Mouse (Mus musculus): ENCODE results near the gene Scnn1a. TPM values are rescaled to one million over a fixed set of nuclear protein-coding genes. Genes with fewer than 3 reads are reported as not detected.

Scnn1a gene
- total RNA-seq, 1 experiment from 2014 or later = 0.79 TPM

- no peak; a peak in 1 of 4 replicates for ATAC-seq (replicated peaks in 1 of 2; ENCODE audit: insufficient read depth in 1 of 2, low FRiP score in 2 of 2, low TSS enrichment in 1 of 2, low read depth in 1 of 2, poor library complexity in 2 of 2, severe bottlenecking in 2 of 2)
Observed at GRCm38 (mm10) chr6:125351368-125352045, 31.0 kb downstream of the Scnn1a start.

- ATAC-seq (replicated peaks in 1 of 2; ENCODE audit: insufficient read depth in 1 of 2, low FRiP score in 2 of 2, low TSS enrichment in 1 of 2, low read depth in 1 of 2, poor library complexity in 2 of 2, severe bottlenecking in 2 of 2) = no peak
Observed at GRCm38 (mm10) chr6:125352046-125352384, 31.6 kb downstream of the Scnn1a start.

DNA sequence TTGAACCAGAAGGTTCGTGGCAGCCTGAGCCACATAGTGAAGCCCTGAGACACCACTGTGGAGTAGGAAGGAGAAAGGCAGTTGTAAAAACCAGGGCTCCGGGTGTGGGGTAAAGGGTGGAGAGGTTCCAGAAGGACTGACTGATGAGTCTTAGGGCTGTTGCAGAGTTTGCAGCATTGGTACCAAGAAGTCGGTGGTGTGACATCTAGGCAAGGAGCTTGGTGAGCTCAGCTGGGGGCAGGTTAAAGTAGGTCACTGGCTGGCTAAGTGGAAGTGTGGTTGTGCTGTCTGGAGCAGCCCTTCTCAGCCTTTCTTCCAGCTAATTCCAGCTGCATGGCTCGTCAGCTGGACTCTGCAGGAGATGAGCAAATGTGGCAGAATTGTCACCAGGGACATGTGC, 32.4 kb downstream of the Scnn1a start:
- ATAC-seq (replicated peaks in 1 of 2; ENCODE audit: insufficient read depth in 1 of 2, low FRiP score in 2 of 2, low TSS enrichment in 1 of 2, low read depth in 1 of 2, poor library complexity in 2 of 2, severe bottlenecking in 2 of 2) = no peak

GRCm38 (mm10) chr6:125353221-125353620, 32.8 kb downstream of the Scnn1a start:
- no peak for ATAC-seq (replicated peaks in 1 of 2; ENCODE audit: insufficient read depth in 1 of 2, low FRiP score in 2 of 2, low TSS enrichment in 1 of 2, low read depth in 1 of 2, poor library complexity in 2 of 2, severe bottlenecking in 2 of 2)

- no peak for ATAC-seq (replicated peaks in 1 of 2; ENCODE audit: insufficient read depth in 1 of 2, low FRiP score in 2 of 2, low TSS enrichment in 1 of 2, low read depth in 1 of 2, poor library complexity in 2 of 2, severe bottlenecking in 2 of 2)
Observed at GRCm38 (mm10) chr6:125353655-125354054, 33.2 kb downstream of the Scnn1a start.

- ATAC-seq (replicated peaks in 1 of 2; ENCODE audit: insufficient read depth in 1 of 2, low FRiP score in 2 of 2, low TSS enrichment in 1 of 2, low read depth in 1 of 2, poor library complexity in 2 of 2, severe bottlenecking in 2 of 2) = 0 out of 4 replicates have a peak, but pooled peaks of 1 of the 2 experiments have one; percentile 8
Observed at GRCm38 (mm10) chr6:125354352-125355151, 34.1 kb downstream of the Scnn1a start.

DNA sequence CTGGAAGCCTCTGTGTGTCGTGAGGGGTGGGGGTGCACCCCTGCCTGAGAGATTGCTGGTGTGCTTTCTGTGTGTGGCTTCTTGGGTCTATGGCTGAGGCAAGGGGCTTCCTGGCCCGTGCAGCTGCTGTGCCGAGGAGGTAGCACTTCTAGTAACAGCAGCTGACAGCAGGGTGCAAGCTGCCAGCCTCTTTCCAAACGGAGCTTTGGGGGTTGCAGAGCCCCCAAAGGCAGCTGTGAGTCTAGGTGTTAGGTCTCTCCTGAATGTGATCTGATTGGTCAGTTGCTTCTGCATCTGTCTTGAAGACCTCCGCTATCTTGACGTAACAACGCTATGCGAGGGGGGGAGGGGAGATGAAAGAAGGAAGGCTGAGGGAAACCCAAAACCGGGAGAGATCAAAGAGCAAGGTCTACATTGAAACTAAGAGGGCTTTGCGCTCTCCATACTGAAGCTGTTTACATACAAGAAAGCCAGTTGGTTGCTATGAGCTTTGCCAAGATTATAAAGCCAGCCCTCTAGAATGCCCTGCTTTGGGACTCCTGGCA, 34.8 kb downstream of the Scnn1a start:
- ATAC-seq (replicated peaks in 1 of 2; ENCODE audit: insufficient read depth in 1 of 2, low FRiP score in 2 of 2, low TSS enrichment in 1 of 2, low read depth in 1 of 2, poor library complexity in 2 of 2, severe bottlenecking in 2 of 2) = 0 out of 4 replicates have a peak, but pooled peaks of 1 of the 2 experiments have one; percentile 43

GRCm38 (mm10) chr6:125356264-125356663, 35.8 kb downstream of the Scnn1a start:
- ATAC-seq (replicated peaks in 1 of 2; ENCODE audit: insufficient read depth in 1 of 2, low FRiP score in 2 of 2, low TSS enrichment in 1 of 2, low read depth in 1 of 2, poor library complexity in 2 of 2, severe bottlenecking in 2 of 2) = no peak

- no peak for ATAC-seq (replicated peaks in 1 of 2; ENCODE audit: insufficient read depth in 1 of 2, low FRiP score in 2 of 2, low TSS enrichment in 1 of 2, low read depth in 1 of 2, poor library complexity in 2 of 2, severe bottlenecking in 2 of 2)
Observed at GRCm38 (mm10) chr6:125357334-125357733, 36.9 kb downstream of the Scnn1a start.

DNA sequence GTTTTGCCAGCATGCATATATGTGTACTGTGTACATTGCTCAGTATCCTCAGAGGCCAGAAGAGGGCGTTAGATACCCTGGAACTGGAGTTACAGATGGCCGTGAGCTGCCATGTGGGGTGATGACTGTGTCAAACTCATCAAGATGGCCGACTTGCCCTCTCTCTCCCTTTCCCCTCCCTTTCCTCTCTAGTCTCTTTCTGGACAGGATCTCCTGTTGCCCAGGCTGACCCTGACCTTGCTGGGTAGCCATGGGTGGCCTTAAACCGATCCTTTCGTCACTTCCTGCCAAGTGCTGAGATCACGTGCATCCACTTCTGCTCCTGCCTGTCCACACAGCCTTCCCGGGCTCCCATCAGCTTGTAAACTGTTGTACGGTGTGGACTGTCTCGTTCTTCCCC, 39.5 kb downstream of the Scnn1a start:
- ATAC-seq (replicated peaks in 1 of 2; ENCODE audit: insufficient read depth in 1 of 2, low FRiP score in 2 of 2, low TSS enrichment in 1 of 2, low read depth in 1 of 2, poor library complexity in 2 of 2, severe bottlenecking in 2 of 2) = no peak; a peak in 1 of 4 replicates

DNA sequence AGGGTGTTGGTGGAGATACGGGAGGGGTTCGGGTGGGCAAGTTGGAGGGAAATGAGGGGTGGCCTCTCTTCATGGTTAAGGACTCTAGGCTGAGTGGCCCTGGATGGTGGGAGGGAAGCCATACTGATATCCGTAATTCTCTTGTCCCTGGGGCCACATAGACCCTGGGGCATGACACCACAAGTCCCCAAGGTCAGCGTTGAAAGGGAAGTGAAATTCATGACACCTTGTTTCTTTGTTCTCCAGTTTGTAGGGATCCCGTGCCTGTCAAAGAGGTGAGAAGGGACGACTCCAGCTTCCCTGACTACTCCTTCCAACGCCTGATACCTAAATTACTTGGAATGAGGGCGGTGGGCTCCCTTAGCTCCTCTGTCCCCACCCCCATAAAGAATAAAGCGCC, 40.4 kb downstream of the Scnn1a start:
- ATAC-seq (replicated peaks in 1 of 2; ENCODE audit: insufficient read depth in 1 of 2, low FRiP score in 2 of 2, low TSS enrichment in 1 of 2, low read depth in 1 of 2, poor library complexity in 2 of 2, severe bottlenecking in 2 of 2) = no peak

DNA sequence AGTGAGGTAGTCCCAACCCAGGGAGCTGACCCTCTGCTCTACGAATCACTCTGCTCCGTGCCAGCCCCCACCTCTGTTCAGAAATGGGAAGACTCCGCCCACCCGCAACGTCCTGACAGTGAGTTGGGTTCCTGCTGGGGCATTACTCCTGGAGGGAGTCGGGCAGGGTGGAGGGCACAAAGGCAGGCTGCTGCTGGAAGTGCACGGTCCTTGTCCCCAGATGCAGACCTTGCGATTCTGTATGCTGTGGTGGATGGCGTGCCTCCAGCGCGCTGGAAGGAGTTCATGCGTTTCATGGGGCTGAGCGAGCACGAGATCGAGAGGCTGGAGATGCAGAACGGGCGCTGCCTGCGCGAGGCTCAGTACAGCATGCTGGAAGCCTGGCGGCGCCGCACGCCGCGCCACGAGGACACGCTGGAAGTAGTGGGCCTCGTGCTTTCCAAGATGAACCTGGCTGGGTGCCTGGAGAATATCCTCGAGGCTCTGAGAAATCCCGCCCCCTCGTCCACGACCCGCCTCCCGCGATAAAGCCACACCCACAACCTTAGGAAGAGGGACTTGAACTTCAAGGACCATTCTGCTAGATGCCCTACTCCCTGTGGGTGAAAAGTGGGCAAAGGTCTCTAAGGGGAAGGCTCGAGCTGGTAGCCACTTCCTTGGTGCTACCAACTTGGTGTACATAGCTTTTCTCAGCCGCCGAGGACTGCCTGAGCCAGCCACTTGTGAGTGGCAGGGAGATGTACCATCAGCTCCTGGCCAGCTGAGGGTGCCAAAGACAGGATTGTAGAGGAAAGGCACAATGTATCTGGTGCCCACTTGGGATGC, 41.2 kb downstream of the Scnn1a start:
- ATAC-seq (replicated peaks in 1 of 2; ENCODE audit: insufficient read depth in 1 of 2, low FRiP score in 2 of 2, low TSS enrichment in 1 of 2, low read depth in 1 of 2, poor library complexity in 2 of 2, severe bottlenecking in 2 of 2) = 0 out of 4 replicates have a peak, but pooled peaks of 1 of the 2 experiments have one; percentile 32

- ATAC-seq (replicated peaks in 1 of 2; ENCODE audit: insufficient read depth in 1 of 2, low FRiP score in 2 of 2, low TSS enrichment in 1 of 2, low read depth in 1 of 2, poor library complexity in 2 of 2, severe bottlenecking in 2 of 2) = no peak
Observed at GRCm38 (mm10) chr6:125363021-125363420, 42.6 kb downstream of the Scnn1a start.

DNA sequence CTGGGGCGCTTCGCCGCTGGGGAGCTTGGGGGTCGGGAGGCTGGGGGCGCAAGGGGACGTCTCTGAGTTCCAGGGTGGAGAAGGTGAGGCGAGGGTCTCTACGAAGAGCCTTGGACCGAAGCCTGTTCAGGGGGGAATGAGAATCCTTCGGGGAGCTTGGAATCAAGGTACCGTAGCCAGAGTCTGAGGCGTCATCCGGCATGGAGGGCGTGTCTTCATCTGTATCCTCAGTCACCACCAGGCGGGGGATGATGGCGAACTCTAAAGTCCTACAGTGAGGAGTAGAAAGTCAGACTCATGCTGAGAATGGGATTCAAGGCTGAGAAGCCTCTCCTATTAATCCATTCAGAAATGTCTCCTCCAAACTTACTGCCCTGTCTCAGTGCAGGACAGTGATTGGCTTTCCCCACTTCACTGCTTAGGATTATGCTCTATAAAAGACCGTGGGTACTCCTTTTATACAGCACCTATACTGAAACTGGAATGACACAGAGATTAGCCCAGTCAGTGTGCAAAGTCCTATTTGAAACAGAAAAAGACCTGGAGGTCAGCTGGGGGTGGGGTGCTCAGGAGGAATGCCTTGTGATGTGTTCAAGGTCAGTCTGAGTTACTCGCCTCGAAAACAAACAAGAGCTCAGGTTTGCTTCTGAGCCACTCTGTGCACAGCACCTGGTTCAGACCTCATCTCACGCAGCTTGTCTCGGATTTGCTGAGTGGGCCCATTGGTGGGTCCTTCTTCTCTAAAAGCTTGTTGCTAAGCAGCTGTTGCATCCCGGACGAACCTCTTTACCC, 43.2 kb downstream of the Scnn1a start:
- no peak for ATAC-seq (replicated peaks in 1 of 2; ENCODE audit: insufficient read depth in 1 of 2, low FRiP score in 2 of 2, low TSS enrichment in 1 of 2, low read depth in 1 of 2, poor library complexity in 2 of 2, severe bottlenecking in 2 of 2)

DNA sequence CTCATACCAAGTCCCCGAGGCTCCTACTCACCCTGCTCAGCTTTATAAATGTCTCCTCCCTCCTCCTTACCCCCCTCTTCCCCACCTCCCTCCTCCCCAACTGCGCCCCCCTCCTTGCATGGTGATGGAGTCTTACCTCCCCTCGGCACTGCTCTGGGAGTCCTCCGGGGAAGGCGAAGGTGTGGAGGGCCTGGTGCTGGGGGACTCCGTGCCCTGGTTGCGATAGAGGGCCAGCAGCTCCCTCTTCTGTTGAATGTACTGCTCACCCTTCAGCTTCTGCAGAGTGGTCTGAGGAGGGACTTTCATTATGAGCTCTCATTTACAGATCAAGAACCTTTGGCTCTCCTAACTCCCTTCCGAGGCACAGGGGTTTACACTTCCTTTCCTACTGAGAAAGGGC, 44.0 kb downstream of the Scnn1a start:
- peak in 1 of 2 experiments; percentile 22; a peak in 1 of 4 replicates for ATAC-seq (replicated peaks in 1 of 2; ENCODE audit: insufficient read depth in 1 of 2, low FRiP score in 2 of 2, low TSS enrichment in 1 of 2, low read depth in 1 of 2, poor library complexity in 2 of 2, severe bottlenecking in 2 of 2)

DNA sequence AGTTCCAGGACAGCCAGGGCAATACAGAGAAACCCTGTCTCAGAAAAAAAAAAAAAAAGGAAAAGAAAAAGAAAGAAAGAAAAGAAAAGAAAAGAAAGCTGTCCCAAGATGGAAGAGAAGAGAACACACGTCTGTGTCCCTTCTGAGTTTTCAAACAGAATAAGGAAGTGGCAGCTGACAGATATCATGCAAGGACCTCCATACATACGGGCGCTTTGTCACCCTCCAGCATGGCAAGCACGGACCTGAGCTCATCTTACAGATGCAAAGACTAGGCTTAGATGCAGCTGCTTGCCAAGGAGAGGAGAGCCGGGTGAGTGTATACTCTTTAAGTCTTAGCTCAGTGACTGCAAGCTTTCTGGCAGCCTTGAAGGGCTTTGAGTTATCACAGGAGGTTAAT, 45.1 kb downstream of the Scnn1a start:
- ATAC-seq (replicated peaks in 1 of 2; ENCODE audit: insufficient read depth in 1 of 2, low FRiP score in 2 of 2, low TSS enrichment in 1 of 2, low read depth in 1 of 2, poor library complexity in 2 of 2, severe bottlenecking in 2 of 2) = no peak

DNA sequence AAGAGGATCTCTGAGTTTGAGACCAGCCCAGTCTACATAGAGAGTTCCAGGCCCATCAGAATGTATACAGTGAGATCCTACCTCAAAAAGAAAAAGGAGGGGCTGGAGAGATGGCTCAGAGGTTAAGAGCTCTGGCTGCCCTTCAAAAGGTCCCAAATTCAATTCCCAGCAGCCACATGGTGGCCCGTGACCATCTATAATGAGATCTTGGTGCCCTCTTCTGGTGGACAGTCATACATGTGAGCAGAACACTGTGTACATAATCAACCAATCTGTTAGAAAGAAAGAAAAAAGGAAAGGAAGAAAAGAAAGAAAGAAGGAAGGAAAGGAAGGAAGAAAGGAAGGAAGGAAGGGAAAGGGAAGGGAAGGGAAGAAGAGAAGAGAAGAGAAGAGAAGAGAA, 45.7 kb downstream of the Scnn1a start:
- ATAC-seq (replicated peaks in 1 of 2; ENCODE audit: insufficient read depth in 1 of 2, low FRiP score in 2 of 2, low TSS enrichment in 1 of 2, low read depth in 1 of 2, poor library complexity in 2 of 2, severe bottlenecking in 2 of 2) = no peak
